Mouse (Mus musculus): ENCODE data around the gene Nectin4.
A peak's percentile ranks its signal among the peaks of the same experiment; 100 is the strongest.

The Nectin4 gene

GRCm38 (mm10) chr1:171412446-171412845 lies 42.5 kb downstream of the Nectin4 start:
- DNase-seq (ENCODE audit: low read depth), result peak; percentile 42

- no peak for DNase-seq (ENCODE audit: low read depth)
Observed at GRCm38 (mm10) chr1:171413608-171414007, 43.7 kb downstream of the Nectin4 start.

- no peak for DNase-seq (ENCODE audit: low read depth)
Observed at GRCm38 (mm10) chr1:171418660-171419059, 48.8 kb downstream of the Nectin4 start, which contains the start of gene Tstd1. Tstd1 (plus strand) TSS chr1:171418872.

- no peak for DNase-seq (ENCODE audit: low read depth)
Observed at GRCm38 (mm10) chr1:171419291-171419882, 49.5 kb downstream of the Nectin4 start.

- DNase-seq (ENCODE audit: low read depth), result no peak
Observed at GRCm38 (mm10) chr1:171419905-171420304, 50.0 kb downstream of the Nectin4 start.

- peak; percentile 15 for DNase-seq (ENCODE audit: low read depth)
Observed at GRCm38 (mm10) chr1:171422504-171423095, 52.7 kb downstream of the Nectin4 start.

GRCm38 (mm10) chr1:171424638-171425037 lies 54.7 kb downstream of the Nectin4 start:
- no peak for DNase-seq (ENCODE audit: low read depth)

- DNase-seq (ENCODE audit: low read depth), result no peak
Observed at GRCm38 (mm10) chr1:171425126-171425525, 55.2 kb downstream of the Nectin4 start.

GRCm38 (mm10) chr1:171432158-171432557 lies 62.3 kb downstream of the Nectin4 start:
- DNase-seq (ENCODE audit: low read depth), result no peak

- no peak for DNase-seq (ENCODE audit: low read depth)
Observed at GRCm38 (mm10) chr1:171435288-171435814, 65.5 kb downstream of the Nectin4 start.

- no peak for DNase-seq (ENCODE audit: low read depth)
Observed at GRCm38 (mm10) chr1:171435974-171436373, 66.1 kb downstream of the Nectin4 start.

GRCm38 (mm10) chr1:171437264-171438013 lies 67.5 kb downstream of the Nectin4 start, which contains the start of gene F11r:
F11r (plus strand) TSS chr1:171437535.
- DNase-seq (ENCODE audit: low read depth), result no peak
